Mouse (Mus musculus) lung, adult 2 months (tissue): Measurements from ENCODE around the gene 1810010D01Rik.

Experiments
- CTCF ChIP-seq: fragments of 200-500 bp; IDR thresholded peaks from 2 replicates; pipeline ENCODE4 v1.5.1; 2011; ENCODE audit warnings: mild to moderate bottlenecking, low read length, control low read depth; ENCODE audit not compliant: insufficient read depth
- POLR2A ChIP-seq: fragments of 200-500 bp; IDR thresholded peaks from 2 replicates; pipeline ENCODE4 v1.6.1; 2011; ENCODE audit warnings: low read depth, mild to moderate bottlenecking, control low read depth, low read length, borderline replicate concordance; ENCODE audit errors: extremely low read depth

DNA sequence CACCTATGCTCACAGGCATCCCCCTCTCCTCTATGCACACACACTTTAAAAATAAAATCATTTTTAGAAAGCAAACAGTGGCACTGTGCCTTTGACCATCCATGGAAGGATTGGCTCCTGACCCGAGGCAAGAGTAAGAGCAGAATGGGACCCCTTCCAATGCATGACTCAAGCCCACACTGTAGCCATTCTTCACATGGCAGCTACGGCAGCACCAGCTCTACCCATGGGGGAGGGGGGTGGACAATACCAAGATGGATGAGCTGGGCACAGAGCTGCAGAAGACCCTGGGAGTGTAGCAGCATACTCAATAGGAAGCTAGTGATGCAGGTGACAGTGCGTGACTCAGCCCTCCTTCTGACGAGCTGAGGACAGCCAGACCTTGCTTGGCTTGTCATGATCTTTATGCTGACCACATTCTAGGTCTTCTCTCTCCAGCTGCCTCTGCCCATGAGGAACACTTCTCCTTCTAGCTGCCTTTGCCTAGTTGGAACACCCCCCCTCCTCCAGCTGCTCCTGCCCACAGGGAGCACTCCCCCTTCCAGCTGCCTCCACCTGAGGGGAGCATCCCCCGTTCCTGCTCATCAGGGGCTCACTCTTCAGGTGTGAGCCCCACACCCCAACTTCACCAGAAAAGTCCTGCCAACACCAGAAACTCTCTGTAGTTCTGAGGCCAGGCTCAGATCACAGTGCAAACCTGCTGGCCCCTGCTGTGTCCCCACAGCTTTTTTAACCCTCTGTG, 12.6 kb downstream of the 1810010D01Rik start:
- TF ChIP-seq CTCF (no peak), POLR2A (no peak)
